ENCODE assay signal across 32 mouse cellular contexts in genomic region chr9:47176044-47176443, GRCm38 (mm10).
"Had no signal": no experiment of that assay in that cellular context is flagged by ENCODE, and none has a peak within 500 bp of the region (broad histone marks: within the 10 kb centered on the region; RNA-seq: fewer than 3 reads in every experiment).

No protein-coding gene starts in this region.

- H3K9ac ChIP-seq: limb, embryonic 12.5 days; limb, embryonic 13.5 days; limb, embryonic 15.5 days; liver, embryonic 12.5 days; liver, embryonic 13.5 days; liver, embryonic 14.5 days; liver, embryonic 15.5 days; liver, postnatal 0 days; lung, embryonic 14.5 days; lung, embryonic 15.5 days; midbrain, embryonic 12.5 days; midbrain, embryonic 13.5 days; midbrain, embryonic 15.5 days; neural tube, embryonic 12.5 days had no signal

- H3K27ac ChIP-seq: limb, embryonic 10.5 days; limb, embryonic 12.5 days; limb, embryonic 13.5 days; limb, embryonic 15.5 days; liver, embryonic 12.5 days; liver, embryonic 13.5 days; liver, embryonic 14.5 days; liver, embryonic 15.5 days; lung, embryonic 15.5 days; macrophage; midbrain, embryonic 10.5 days; midbrain, embryonic 12.5 days; midbrain, embryonic 13.5 days; midbrain, embryonic 15.5 days; neural tube, embryonic 12.5 days had no signal

- H3K36me3 ChIP-seq: limb, embryonic 10.5 days; limb, embryonic 12.5 days; limb, embryonic 13.5 days; limb, embryonic 15.5 days; liver, embryonic 12.5 days; liver, embryonic 13.5 days; liver, embryonic 15.5 days; lung, embryonic 15.5 days; midbrain, embryonic 10.5 days; midbrain, embryonic 12.5 days; midbrain, embryonic 13.5 days; midbrain, embryonic 15.5 days; neural tube, embryonic 12.5 days had no signal

- H3K4me1 ChIP-seq: limb, embryonic 12.5 days; limb, embryonic 13.5 days; limb, embryonic 15.5 days; liver, embryonic 12.5 days; liver, embryonic 13.5 days; liver, embryonic 15.5 days; lung, embryonic 15.5 days; megakaryocyte, embryonic 14.5 days; midbrain, embryonic 10.5 days; midbrain, embryonic 12.5 days; midbrain, embryonic 13.5 days; midbrain, embryonic 15.5 days; neural tube, embryonic 12.5 days had no signal

- H3K4me3 ChIP-seq: limb, embryonic 10.5 days; limb, embryonic 12.5 days; limb, embryonic 13.5 days; limb, embryonic 15.5 days; liver, embryonic 12.5 days; liver, embryonic 13.5 days; liver, embryonic 15.5 days; lung, embryonic 15.5 days; megakaryocyte, embryonic 14.5 days; midbrain, embryonic 10.5 days; midbrain, embryonic 12.5 days; midbrain, embryonic 13.5 days; midbrain, embryonic 15.5 days; myocyte; neural tube, embryonic 12.5 days had no signal

- ATAC-seq: liver, embryonic 12.5 days; liver, postnatal 0 days; lung, postnatal 0 days; midbrain, embryonic 13.5 days; midbrain, embryonic 15.5 days; midbrain, embryonic 16.5 days had no signal

- H3K4me2 ChIP-seq: limb, embryonic 12.5 days; limb, embryonic 13.5 days; limb, embryonic 15.5 days; liver, embryonic 11.5 days; liver, embryonic 12.5 days; liver, embryonic 13.5 days; liver, embryonic 15.5 days; lung, embryonic 14.5 days; lung, embryonic 15.5 days; midbrain, embryonic 11.5 days; midbrain, embryonic 12.5 days; midbrain, embryonic 13.5 days; midbrain, embryonic 15.5 days; neural tube, embryonic 12.5 days had no signal

- H3K27me3 ChIP-seq: limb, embryonic 12.5 days; limb, embryonic 13.5 days; limb, embryonic 15.5 days; liver, embryonic 12.5 days; liver, embryonic 13.5 days; liver, embryonic 15.5 days; lung, embryonic 15.5 days; megakaryocyte, embryonic 14.5 days; midbrain, embryonic 12.5 days; midbrain, embryonic 13.5 days; midbrain, embryonic 15.5 days; neural tube, embryonic 12.5 days had no signal

- DNase-seq: left cerebral cortex, postnatal 4 days; liver; liver, embryonic 13.5 days; liver, postnatal 0 days; lung, adult 18-20 months; lung, adult 2 months; lung, embryonic 14.5 days; lung, postnatal 10 days; lung, postnatal 14 days; lung, postnatal 36 days; lung, postnatal 4 days; midbrain, embryonic 14.5 days had no signal

- H3K9me3 ChIP-seq: limb, embryonic 10.5 days; limb, embryonic 12.5 days; limb, embryonic 15.5 days; liver, embryonic 12.5 days; liver, embryonic 13.5 days; liver, embryonic 15.5 days; lung, embryonic 15.5 days; midbrain, embryonic 10.5 days; midbrain, embryonic 12.5 days; midbrain, embryonic 13.5 days; midbrain, embryonic 15.5 days had no signal
